Mouse (Mus musculus) forebrain, embryonic 12.5 days (tissue): ENCODE results near the gene Havcr1. TPM values are rescaled to one million over a fixed set of nuclear protein-coding genes. Genes with fewer than 3 reads are reported as not detected.

Experiments
- polyA plus RNA-seq: library from polyadenylated mRNA; unstranded; fragments of >200 nt; fragmentation: Nextera tagmentation; extraction: Ambion mirVana; gene quantifications from 2 replicates; pipeline ENCODE4 v1.2.1, GENCODE M21; 2016

Havcr1 gene
- polyA plus RNA-seq, 1 experiment from 2014 or later, result not detected

Other genes with a start within 250 kb of the Havcr1 start
- gene Gm12169, start 210.9 kb upstream of the Havcr1 start, polyA plus RNA-seq, result not detected in 2 replicates
- gene BC053393, start 163.5 kb upstream of the Havcr1 start, polyA plus RNA-seq, result not detected in 2 replicates
- gene Dppa1, start 105.8 kb upstream of the Havcr1 start, polyA plus RNA-seq, result not detected in 2 replicates
- not detected in 2 replicates for gene Timd2, start 28.0 kb upstream of the Havcr1 start, polyA plus RNA-seq
- gene Timd4, start 75.7 kb downstream of the Havcr1 start, polyA plus RNA-seq, result 0.42 TPM in 1 of 2 replicates, not detected in the other